Mouse (Mus musculus): Measurements from ENCODE around the gene Pla2g5.

Gene Pla2g5

GRCm38 (mm10) chr4:138796513-138797216 lies 66.6 kb downstream of the Pla2g5 start:
- DNase-seq: no peak

GRCm38 (mm10) chr4:138794344-138794743 lies 68.9 kb downstream of the Pla2g5 start:
- no peak for DNase-seq

GRCm38 (mm10) chr4:138793276-138793675 lies 70.0 kb downstream of the Pla2g5 start:
- DNase-seq: peak; percentile 51

GRCm38 (mm10) chr4:138792599-138792998 lies 70.7 kb downstream of the Pla2g5 start:
- peak; percentile 5 for DNase-seq

GRCm38 (mm10) chr4:138791452-138791851 lies 71.8 kb downstream of the Pla2g5 start:
- no peak for DNase-seq

GRCm38 (mm10) chr4:138788381-138788780 lies 74.9 kb downstream of the Pla2g5 start:
- no peak for DNase-seq

- DNase-seq: no peak
Observed at GRCm38 (mm10) chr4:138786141-138786540, 77.1 kb downstream of the Pla2g5 start.

GRCm38 (mm10) chr4:138785721-138786120 lies 77.6 kb downstream of the Pla2g5 start:
- no peak for DNase-seq

- no peak for DNase-seq
Observed at GRCm38 (mm10) chr4:138782098-138782497, 81.2 kb downstream of the Pla2g5 start.

- no peak for DNase-seq
Observed at GRCm38 (mm10) chr4:138780300-138780699, 83.0 kb downstream of the Pla2g5 start.

- DNase-seq: no peak
Observed at GRCm38 (mm10) chr4:138777417-138778407, 85.6 kb downstream of the Pla2g5 start.

GRCm38 (mm10) chr4:138775435-138775834 lies 87.8 kb downstream of the Pla2g5 start, which contains the start of gene Pla2g2d:
Pla2g2d (plus strand) TSS chr4:138775735.
- DNase-seq: no peak

GRCm38 (mm10) chr4:138772386-138772785 lies 90.9 kb downstream of the Pla2g5 start:
- no peak for DNase-seq

- DNase-seq: no peak
Observed at GRCm38 (mm10) chr4:138771970-138772369, 91.3 kb downstream of the Pla2g5 start.

GRCm38 (mm10) chr4:138762266-138762665 lies 101.0 kb downstream of the Pla2g5 start:
- DNase-seq: no peak

- no peak for DNase-seq
Observed at GRCm38 (mm10) chr4:138757416-138757815, 105.9 kb downstream of the Pla2g5 start, which contains the start of gene Pla2g2f. Pla2g2f (minus strand) TSS chr4:138757626.

- DNase-seq: no peak
Observed at GRCm38 (mm10) chr4:138755983-138756382, 107.3 kb downstream of the Pla2g5 start.

GRCm38 (mm10) chr4:138755439-138755838 lies 107.8 kb downstream of the Pla2g5 start:
- no peak for DNase-seq

- no peak for DNase-seq
Observed at GRCm38 (mm10) chr4:138754432-138754831, 108.8 kb downstream of the Pla2g5 start.

- no peak for DNase-seq
Observed at GRCm38 (mm10) chr4:138753608-138754007, 109.7 kb downstream of the Pla2g5 start.

GRCm38 (mm10) chr4:138752603-138753002 lies 110.7 kb downstream of the Pla2g5 start:
- no peak for DNase-seq
